Mouse (Mus musculus): Measurements from ENCODE around the gene Top2b.

The Top2b gene

DNA sequence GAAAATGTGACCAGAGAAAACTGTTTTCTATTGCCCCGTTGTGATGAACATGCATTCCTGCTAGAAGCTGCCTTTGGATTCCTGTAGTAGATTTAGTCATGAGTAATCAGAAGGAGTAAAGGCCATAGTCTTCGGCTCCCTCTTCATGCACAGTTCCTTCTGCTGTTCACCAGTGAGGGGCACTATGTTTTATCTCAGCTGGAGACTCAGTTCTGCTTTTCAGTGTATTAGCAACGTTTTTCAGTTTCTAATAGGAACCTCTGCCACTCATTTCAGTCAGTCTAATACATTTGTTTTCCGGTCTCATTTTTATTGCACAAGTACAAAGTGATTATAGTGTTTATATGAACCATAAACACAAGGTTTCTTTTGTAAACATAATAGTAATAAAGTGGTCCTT is 62.6 kb downstream of the Top2b start:
- DNase-seq, result no peak

DNA sequence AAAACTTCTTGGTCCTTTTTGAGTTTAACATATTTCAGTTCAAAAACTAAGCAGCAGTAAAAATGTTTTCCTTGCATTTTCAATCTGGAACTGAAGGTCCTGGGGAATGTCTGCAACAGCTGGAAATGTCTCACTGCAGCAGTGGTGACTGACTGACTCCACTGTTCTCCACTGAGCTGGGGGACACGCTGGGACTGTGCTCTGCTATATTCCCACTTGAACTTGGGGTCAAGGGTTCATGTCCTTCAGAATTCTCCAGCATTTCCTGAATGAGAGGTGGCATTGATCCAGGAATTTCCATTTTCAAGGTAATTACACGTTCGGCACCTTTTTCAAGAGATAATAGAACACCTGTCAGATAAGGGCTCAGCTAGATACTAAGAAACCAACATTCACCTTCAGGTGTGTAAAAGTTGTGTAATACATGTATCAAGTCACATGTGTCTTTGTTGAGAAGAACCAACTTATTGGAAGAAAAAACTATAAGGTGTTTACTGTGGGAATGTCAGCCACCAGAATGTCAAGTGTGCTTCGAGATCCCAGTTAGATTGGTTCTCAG is 67.0 kb downstream of the Top2b start:
- DNase-seq, result no peak

DNA sequence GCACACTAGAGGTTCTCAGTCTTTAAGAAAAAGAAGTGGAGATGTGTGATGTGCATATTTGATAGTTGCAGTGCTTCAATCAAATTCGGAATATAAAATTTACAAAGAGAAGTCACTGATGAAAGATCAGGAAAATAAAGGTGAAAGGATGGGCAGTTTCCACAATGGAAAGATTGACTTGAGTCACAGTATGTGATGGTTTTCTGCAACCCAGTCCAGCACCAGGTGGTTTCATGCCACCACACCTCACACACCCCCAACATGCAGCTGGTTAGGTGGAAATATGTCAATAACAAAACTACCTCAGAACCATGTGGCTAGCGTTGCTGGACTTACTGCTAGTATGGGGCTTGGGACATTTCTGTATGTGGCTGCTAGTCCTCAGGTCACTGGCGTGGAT is 67.6 kb downstream of the Top2b start:
- DNase-seq, result no peak

DNA sequence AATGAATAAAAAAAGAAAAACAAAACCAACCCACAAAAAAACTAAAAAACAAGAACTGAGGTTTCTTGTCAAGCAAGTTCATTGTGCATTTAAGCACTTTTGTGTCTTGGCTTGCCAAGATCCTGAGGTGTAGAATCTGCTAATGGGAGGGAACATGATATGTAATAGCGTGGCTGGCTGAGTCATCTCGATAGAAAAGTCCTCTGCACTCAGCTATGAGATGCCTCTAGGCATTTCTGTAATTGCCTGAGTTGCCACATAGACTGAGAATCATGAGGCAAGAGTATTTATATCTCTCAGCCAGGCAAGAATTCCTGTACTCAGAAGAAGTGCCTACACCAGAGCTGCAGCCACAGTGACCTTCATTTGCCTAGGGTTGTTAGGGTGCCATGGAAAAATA is 68.2 kb downstream of the Top2b start:
- no peak for DNase-seq

DNA sequence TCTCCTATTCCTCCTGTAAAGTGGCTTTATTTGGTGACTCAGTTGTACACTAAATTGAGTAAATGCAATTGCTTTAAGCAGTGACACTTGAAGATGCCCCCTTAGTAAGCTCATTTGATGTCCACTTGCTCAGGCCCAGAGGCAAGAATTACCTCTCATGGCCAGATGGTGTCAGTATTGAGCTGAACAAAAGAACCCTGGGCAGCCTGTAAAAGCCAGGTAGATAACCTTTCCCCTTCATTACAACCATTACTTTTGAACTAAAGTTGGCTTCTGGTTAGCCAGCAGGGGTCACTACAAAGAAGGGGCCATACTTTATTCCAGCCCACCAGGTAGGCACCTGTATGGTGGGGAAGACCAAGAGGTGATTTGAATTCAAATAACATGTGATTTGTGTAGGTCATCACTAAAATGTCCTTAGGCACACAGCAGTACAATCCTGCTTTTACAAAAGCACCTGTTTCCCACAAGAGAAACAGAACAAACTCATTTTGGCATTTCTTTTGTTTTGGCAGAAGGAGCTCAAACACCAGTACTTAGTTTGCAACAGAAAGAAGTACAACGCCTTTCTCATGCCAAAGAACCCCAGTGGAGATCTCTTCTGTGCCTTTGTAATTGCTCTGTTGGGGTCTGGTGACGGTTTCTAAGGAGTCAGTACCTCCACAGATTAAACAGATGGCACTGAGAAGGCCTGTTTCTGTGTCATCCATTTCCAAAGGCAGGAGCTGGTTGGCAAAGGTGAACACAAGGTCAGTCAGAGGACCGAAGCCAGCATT is 69.6 kb downstream of the Top2b start:
- peak; percentile 79 for DNase-seq

DNA sequence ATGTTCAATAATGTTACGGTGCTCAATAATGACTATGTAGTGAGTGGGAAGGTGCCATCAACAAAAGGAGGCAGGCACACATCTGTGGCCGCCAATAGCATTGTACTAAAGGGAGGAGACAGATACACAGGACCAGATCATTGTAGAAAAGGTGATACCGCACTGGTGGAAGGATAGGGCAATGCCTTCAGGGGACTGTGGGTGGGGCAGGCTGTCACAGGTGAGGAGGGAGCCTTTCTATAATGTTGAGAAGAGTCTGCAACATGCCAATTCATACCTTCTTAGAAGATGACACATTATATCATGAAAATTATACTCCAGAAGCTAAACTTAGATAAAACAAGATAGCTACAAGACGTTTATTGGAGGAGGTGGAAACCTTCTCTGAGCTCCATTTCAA is 72.4 kb downstream of the Top2b start:
- no peak for DNase-seq

DNA sequence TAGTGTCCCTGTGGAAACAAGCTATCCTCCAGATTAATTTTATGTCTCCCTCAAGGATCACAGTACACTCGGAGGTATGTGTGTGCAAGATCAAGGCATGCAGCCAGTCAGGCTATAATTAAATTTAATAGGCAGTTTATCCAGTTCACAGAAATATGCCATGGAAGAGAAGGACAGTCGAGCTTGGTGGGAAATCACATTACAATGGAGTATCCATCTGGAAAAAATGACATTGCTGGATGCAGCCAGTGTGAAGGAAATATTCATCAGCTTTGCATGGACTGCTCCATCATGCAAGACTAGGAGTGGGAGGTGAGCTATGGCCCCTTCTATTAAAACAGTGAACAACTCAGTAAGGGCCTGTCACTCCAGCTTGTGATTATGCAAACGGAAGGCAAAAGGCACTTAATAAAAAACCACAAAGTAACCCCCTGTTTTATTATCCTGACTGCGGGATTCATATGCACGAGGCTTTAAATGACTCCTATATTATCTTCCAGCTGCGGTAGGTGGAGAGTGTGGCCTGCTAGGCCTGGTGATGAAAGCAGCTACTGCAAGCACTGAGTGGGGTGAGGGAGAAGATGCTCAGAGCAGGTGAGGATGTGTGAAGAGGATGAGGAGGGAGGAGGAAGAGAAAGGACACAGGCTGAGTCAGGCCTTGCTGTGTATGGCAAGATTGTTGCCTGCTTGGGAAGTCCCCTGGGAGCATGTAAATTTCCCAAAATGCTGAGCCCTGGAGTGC is 74.6 kb downstream of the Top2b start:
- DNase-seq, result no peak

DNA sequence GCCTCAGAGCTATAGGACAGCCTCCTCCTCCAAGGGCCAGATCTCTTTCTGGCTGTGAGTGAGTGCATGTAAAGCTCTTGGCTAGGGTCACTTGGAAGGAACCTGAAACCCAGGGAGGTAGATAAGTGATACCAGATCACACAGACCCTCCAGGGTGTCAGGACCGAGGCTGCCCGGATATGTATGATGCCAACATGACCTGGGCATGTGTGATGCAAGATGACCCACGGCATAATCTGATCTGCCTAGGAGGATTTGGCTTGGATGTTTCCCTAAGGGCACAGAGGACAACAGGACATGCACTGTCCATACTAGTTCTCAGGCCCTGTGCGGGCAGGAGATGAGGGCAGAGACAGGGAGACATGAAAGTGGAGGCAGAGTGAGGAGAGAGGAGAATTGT is 79.9 kb downstream of the Top2b start:
- no peak for DNase-seq

DNA sequence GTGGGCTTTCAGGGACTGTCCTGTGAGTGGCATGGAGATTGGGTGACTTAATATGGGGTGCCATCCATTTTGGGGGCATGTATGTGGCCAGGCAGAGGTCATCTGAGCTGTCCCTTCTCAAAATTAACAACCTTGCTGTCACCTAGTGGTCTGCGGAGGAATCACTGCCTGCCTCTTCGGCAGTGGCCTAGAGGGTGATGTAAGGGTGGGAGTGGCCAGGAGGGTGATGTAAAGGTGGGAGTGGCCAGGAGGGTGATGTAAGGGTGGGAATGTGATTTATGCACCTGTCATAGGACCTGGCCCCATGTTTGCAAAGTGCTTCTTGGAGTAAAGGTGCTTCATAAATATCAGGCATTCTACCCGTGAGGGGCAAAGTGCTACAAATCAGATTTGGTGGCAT is 82.6 kb downstream of the Top2b start:
- no peak for DNase-seq

DNA sequence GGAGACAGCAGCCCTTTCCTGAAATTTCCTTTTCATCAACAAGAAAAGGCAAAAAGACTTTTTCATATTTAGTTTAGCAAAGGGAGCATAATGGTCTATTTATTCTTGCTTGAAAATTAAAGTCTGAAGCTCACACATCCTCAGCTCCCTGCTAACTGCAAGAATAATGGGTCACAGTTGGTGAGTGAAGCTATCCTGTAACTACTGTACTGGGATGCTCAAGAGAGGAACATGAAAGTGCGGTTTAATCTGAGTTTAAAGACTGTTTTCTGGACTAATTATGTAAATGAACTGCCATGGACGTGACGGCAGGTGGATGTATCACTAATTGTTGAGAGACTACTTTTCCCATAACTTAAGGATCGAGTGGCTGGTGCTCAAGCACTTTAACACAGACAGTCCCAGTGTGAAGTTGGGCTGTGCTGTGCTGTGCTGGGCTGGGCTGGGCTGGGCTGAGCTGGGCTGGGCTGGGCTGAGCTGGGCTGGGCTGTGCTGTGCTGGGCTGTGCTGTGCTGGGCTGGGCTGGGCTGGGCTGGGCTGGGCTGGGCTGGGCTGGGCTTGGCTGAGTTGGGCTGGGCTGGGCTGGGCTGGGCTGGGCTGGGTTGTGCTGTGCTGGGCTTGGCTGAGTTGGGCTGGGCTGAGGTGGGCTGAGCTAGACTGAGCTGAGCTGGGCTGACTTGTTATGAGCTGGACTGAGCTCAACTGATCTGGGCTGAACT is 83.4 kb downstream of the Top2b start:
- DNase-seq, result no peak

DNA sequence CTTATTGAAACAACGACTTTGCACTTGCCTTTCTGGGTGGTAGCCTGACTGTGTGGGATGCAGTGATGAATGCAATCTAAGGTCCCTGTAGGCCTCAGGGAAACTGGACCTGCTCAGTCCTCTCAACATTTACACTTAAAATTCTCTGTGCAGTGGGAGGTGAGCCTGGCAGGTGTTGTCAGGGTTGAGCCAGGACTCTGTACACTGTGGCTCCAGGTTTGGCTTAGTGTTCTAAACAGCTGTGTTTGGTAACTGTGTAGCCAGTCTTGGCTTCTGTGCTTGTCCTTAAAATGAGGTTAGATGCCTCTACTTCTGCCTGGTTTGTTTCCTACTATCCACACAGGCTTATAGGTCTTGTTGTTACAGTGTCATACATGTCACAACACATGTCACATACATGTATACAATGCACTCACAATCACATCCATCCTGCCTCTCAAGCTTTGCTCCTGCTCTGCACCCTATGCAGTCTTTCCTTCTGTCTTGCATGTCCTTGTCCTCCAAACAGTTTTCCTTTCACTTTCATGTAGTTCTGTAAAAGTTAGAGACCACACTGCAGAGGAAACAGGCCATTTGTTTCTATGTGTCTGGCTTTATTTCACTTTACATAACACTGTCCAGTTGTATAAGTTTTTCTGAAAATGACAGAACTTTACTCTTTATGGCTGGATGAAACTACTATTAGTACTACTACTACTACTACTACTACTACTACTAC is 113.8 kb downstream of the Top2b start:
- peak; percentile 18 for DNase-seq

DNA sequence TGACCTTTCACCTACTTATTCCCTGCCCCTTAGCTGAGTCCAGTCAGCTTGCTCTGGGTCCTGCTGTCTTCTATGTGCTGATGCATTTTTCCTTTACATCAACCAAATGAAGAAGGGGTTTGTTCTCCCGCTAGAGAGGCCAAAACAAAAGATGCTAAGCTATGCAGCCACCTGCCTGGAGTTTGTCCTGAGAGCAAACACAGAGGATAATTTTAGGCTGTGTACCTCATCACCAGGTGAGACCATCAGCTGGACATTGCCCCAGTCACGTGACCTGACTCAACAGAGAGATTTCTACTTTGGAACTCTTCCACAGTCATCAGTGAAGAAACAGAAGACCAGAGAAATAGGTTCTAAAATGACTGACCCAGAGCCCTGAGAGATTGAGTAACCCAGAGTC is 114.5 kb downstream of the Top2b start:
- DNase-seq, result peak; percentile 27

DNA sequence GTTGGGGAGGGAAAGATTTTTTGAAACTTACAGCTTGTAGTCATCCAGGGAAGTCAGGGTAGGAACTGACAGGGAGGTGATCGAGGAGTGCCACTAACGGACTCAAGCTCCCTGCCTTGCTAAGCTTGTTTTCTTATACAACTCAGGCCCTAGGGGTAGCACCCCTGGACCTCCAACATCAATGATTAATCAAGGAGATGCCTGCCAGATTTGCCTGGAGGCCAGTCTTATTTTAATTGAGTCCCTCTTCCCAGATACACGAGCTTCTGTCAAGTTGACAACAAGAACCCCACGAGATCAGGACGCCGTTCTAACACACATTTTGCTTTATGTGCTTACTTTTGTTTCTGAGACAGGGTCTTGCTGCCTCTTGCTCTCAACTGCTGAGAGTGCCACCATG is 115.6 kb downstream of the Top2b start:
- peak; percentile 62 for DNase-seq

DNA sequence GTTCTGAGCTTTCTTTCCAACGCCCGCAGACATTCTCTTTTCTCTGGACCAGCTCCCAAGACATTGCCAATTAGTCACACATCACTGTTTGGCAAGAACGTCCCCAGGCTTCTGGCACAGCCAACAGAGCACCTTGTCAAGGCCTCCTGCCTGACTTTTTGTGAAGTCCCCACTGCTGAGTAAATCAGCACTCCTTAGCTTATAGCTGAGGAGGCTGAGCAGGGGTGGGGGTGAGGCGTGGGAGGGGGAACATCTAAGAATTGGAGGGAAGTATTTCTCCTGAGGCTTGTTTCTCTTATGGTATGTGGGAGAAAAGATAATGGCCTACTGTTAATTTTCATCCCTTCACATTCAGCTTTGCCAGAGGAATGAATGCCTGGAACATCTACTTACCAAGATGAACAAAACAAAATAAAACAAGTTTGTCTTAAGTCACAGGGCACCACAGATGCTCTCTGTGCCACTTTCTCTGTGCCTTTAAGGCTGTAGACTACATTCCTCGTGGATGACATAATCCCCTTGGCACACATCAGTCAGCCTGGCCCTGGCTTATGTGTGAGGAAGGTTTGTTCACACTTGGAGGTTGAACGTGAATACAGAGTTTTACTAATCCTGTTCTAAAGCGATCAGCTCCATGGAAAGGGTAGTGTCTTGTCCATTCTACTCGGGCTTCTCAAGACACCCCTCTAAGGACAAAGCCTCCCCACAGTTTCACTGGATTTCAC is 118.8 kb downstream of the Top2b start:
- peak; percentile 54 for DNase-seq
